23 mouse cellular contexts compared by ENCODE assay signal in the genomic region with DNA sequence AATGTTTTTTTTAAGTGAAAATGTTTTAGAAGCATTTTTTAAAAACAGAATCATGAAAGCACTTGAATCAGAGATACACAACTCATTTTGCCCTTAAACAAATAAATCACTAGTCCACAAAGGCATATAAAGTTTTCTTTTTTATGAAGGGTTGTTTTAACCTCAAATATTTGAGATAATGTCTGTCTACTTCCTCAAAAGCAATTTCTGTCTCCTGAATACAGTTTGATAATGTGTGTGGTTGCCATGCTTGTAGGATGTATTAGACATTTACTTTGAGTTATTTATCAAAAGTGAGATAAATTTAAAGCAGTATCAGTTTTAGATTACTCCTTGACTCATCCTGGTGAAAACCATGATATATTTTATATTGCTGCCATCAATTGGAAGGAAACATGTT.
DNase-seq lines count a peak whose midpoint lies in the region; ATAC-seq and TF ChIP-seq lines count a peak whose summit lies in the region.
"Had no signal": no experiment of that assay in that cellular context is flagged by ENCODE, and none has a peak within 500 bp of the region (broad histone marks: within the 10 kb centered on the region; RNA-seq: fewer than 3 reads in every experiment).

No protein-coding gene starts in this region.

- no peaks in the 10 kb centered on the region; a peak in 1 of 4 replicates for H3K4me1 ChIP-seq in MEL (ENCODE audit: control insufficient read depth in 1 of 2, insufficient read depth in 2 of 2, low read length in 2 of 2)

- H3K9me3 ChIP-seq in MEL (replicated peaks; ENCODE audit: insufficient read depth, low read length) = no peaks in the 10 kb centered on the region
- H3K9me3 ChIP-seq: G1E had no signal

- ATAC-seq in common myeloid progenitor, adult 5-6 weeks (replicated peaks; ENCODE audit: low read depth, poor library complexity, severe bottlenecking) = 0 out of 2 replicates have a peak, but pooled peaks have one; percentile 39
- ATAC-seq: activated CD4-positive, CD25-positive, alpha-beta regulatory T cell, adult 4 months; CD4-positive, CD25-positive, alpha-beta regulatory T cell, adult 4 months; Patski had no signal

- peak; percentile 25 to 60; a peak in 3 of 4 replicates for TF ChIP-seq EP300 in MEL (IDR thresholded peaks at IDR 0.05; ENCODE audit: low read depth in 1 of 2, low read length in 2 of 2)

- H3K4me3 ChIP-seq in MEL (ENCODE audit: control insufficient read depth in 1 of 2, insufficient read depth in 1 of 2, low read depth in 2 of 2, low read length in 2 of 2) = no peak overlapping the region
- H3K4me3 ChIP-seq in layer of hippocampus, adult 2 months = no peak overlapping the region

- H3K27me3 ChIP-seq in MEL (ENCODE audit: control insufficient read depth in 1 of 2, insufficient read depth in 2 of 2, low read length in 2 of 2) = no peaks in the 10 kb centered on the region
- H3K27me3 ChIP-seq: CH12.LX had no signal

- no peak for TF ChIP-seq CTCF in MEL (IDR thresholded peaks at IDR 0.05 in 2 of 3, conservative IDR thresholded peaks at IDR 0.05 in 1 of 3; ENCODE audit: control insufficient read depth in 1 of 3, insufficient read depth in 1 of 3, low read depth in 2 of 3, low read length in 3 of 3, poor library complexity in 1 of 3, severe bottlenecking in 1 of 3)
- no peak for TF ChIP-seq CTCF in layer of hippocampus, adult 2 months (conservative IDR thresholded peaks at IDR 0.05)

- TF ChIP-seq RAD21 in MEL (IDR thresholded peaks at IDR 0.05; ENCODE audit: low read depth, low read length) = no peak

- no peak overlapping the region for H3K27ac ChIP-seq in MEL (ENCODE audit: control insufficient read depth, low read depth, low read length)
- no peak overlapping the region for H3K27ac ChIP-seq in layer of hippocampus, adult 2 months

- no peaks in the 10 kb centered on the region; a peak in 1 of 4 replicates for H3K36me3 ChIP-seq in MEL (ENCODE audit: control insufficient read depth in 1 of 2, insufficient read depth in 2 of 2, low read length in 2 of 2)
- H3K36me3 ChIP-seq: G1E had no signal

- no peak overlapping the region for H3K9ac ChIP-seq in MEL (ENCODE audit: control insufficient read depth, low read depth, low read length, poor library complexity, severe bottlenecking)

- no peak for TF ChIP-seq POLR2A in MEL (IDR thresholded peaks at IDR 0.05; ENCODE audit: control insufficient read depth in 1 of 2, insufficient read depth in 1 of 2, low read depth in 1 of 2, low read length in 2 of 2, poor library complexity in 1 of 2)

- peak; percentile 23 for DNase-seq in MEL (ENCODE audit: low read depth, low spot score)
- peak; percentile 4 for DNase-seq in MEL-GATA-1-ER (ENCODE audit: extremely low read depth, low read depth)
- DNase-seq in heart, postnatal 36 days = no peak
- no peak for DNase-seq in adrenal gland, postnatal 10 days
- DNase-seq in layer of hippocampus, adult 2 months (ENCODE audit: low spot score in 2 of 2) = no peak
- DNase-seq: adrenal gland, adult 2 months; adrenal gland, adult 8-10 months; adrenal gland, postnatal 14 days; adrenal gland, postnatal 25 days; adrenal gland, postnatal 36 days; B cell, adult 2 months; cerebellum, adult 11 months; cerebellum, adult 11-12 months; cerebellum, adult 18-20 months; cerebellum, adult 2 months; cerebellum, adult 8-10 months; cerebellum, adult 9-10 months had no signal

- intact Hi-C loops in heart, postnatal 36 days (cut with DNase I) = no loop called here

- H3K79me2 ChIP-seq in MEL (ENCODE audit: control insufficient read depth, insufficient read depth, low read length, poor library complexity) = no peaks in the 10 kb centered on the region

TF ChIP-seq in MEL, 35 proteins besides CTCF, POLR2A, EP300 and RAD21:
- TF ChIP-seq GATA1 (IDR thresholded peaks at IDR 0.05; ENCODE audit: low read depth, low read length) = peak; percentile 48; the same call in 1 of the 2 replicates
- no peak for TF ChIP-seq NRF1 (IDR thresholded peaks at IDR 0.05; ENCODE audit: insufficient read depth, low read depth, low read length, poor library complexity, severe bottlenecking)
- no peak for TF ChIP-seq MYC (IDR thresholded peaks at IDR 0.05; ENCODE audit: low read depth, low read length)
- peak; percentile 88 for TF ChIP-seq RCOR1 (IDR thresholded peaks at IDR 0.05; ENCODE audit: low read depth, low read length)
- peak; percentile 32; the same call in 1 of the 2 replicates for TF ChIP-seq TCF12 (IDR thresholded peaks at IDR 0.05; ENCODE audit: low read depth, low read length)
- no peak for TF ChIP-seq MAZ (IDR thresholded peaks at IDR 0.05; ENCODE audit: low read depth, low read length)

Comparison
In these comparisons a context has a peak if more than half of its experiments do, and no peak if none do; other contexts are left out.
1. DNase-seq: peak in MEL (single experiment) and MEL-GATA-1-ER (single experiment); none in heart, postnatal 36 days (0 of 2), adrenal gland, postnatal 10 days (single experiment) and layer of hippocampus, adult 2 months (0 of 2).